Mouse (Mus musculus) thymus, adult 2 months (tissue): ENCODE results near the gene Mbtps1. TPM values are rescaled to one million over a fixed set of nuclear protein-coding genes. Genes with fewer than 3 reads are reported as not detected.

Source experiments
- DNase-seq: peaks from one replicate; pipeline ENCODE4 v3.0.0; 2021
- H3K27ac ChIP-seq: fragments of 200-500 bp; 2 replicates; pipeline ENCODE4 v1.5.1; 2012; ENCODE audit warnings: low read length, control low read depth; ENCODE audit not compliant: control insufficient read depth, insufficient read depth
- H3K27me3 ChIP-seq: fragments of 200-500 bp; 2 replicates; pipeline ENCODE4 v1.6.1; 2012; ENCODE audit warnings: mild to moderate bottlenecking, low read length, moderate library complexity, mixed read lengths; ENCODE audit not compliant: control insufficient read depth, insufficient read depth
- H3K36me3 ChIP-seq: fragments of 200-500 bp; 2 replicates; pipeline ENCODE4 v1.6.1; 2012; ENCODE audit warnings: mild to moderate bottlenecking, low read length, moderate library complexity; ENCODE audit not compliant: control insufficient read depth, insufficient read depth
- H3K4me1 ChIP-seq: fragments of 200-500 bp; replicated peaks from 2 replicates; pipeline ENCODE4 v1.6.1; 2012; ENCODE audit warnings: low read length; ENCODE audit not compliant: control insufficient read depth, insufficient read depth
- H3K4me3 ChIP-seq: fragments of 200-500 bp; 2 replicates; pipeline ENCODE4 v1.5.1; 2012; ENCODE audit warnings: mild to moderate bottlenecking, low read length, control low read depth, moderate library complexity; ENCODE audit not compliant: control insufficient read depth, insufficient read depth
- CTCF ChIP-seq: fragments of 200-500 bp; IDR thresholded peaks from 2 replicates; pipeline ENCODE4 v1.5.1; 2012; ENCODE audit warnings: mild to moderate bottlenecking, control low read depth, low read length, moderate library complexity, borderline replicate concordance; ENCODE audit not compliant: control insufficient read depth, poor library complexity, insufficient read depth; ENCODE audit errors: extremely low read depth
- POLR2A ChIP-seq: fragments of 200-500 bp; IDR thresholded peaks from 2 replicates; pipeline ENCODE4 v1.6.1; 2012; ENCODE audit warnings: mild to moderate bottlenecking, low read length, control low read depth, moderate library complexity; ENCODE audit not compliant: control insufficient read depth, poor library complexity, insufficient read depth; ENCODE audit errors: extremely low read depth
- WGBS: fragments of 180-500 bp; shearing (Covaris S2); methylation state at CpG from one replicate; pipeline ENCODE4 v1.1.7; 2018; 5-methylcytosine and 5-hydroxymethylcytosine counted together
- polyA plus RNA-seq: library from polyadenylated mRNA; depleted of rRNA; stranded (reverse); fragments of >200 nt; gene quantifications from 2 replicates; pipeline ENCODE4 v1.2.3, GENCODE M21; 2012

Gene Mbtps1
- polyA plus RNA-seq, 1 experiment = 166 TPM

DNA sequence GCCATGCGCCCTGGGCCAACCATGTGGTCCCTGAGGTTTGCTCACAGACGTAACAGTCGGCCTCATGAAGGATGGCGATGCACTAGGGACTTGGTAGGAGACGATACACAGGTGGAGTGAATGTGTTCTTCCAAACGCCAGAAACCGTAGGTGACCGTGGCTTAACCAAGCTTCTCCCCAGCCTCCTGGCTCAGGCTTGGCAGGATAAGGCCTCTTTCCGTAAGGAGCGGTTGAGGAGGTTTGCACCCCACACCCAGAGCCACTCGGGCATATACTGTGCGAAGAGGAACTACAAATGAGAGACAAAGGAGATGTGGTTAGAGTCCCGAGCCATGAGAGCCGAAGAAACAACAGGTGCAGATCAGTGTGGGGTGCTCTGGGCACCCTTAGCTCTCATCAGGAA lies 5.3 kb upstream of the Mbtps1 start:
- H3K4me3 ChIP-seq = no peak overlapping the region
- H3K27me3 ChIP-seq = no peaks in the 10 kb centered on the region
- H3K27ac ChIP-seq = peak overlapping the region; percentile 94
- peaks cover 87% of the 10 kb centered on the region for H3K4me1 ChIP-seq
- WGBS = 17% methylated on average over 14 of the region's 14 CpGs
- peaks cover 51% of the 10 kb centered on the region for H3K36me3 ChIP-seq
- DNase-seq = peak; percentile 56
- TF ChIP-seq CTCF (no peak), POLR2A (no peak; the same call in 1 of the 2 replicates)

DNA sequence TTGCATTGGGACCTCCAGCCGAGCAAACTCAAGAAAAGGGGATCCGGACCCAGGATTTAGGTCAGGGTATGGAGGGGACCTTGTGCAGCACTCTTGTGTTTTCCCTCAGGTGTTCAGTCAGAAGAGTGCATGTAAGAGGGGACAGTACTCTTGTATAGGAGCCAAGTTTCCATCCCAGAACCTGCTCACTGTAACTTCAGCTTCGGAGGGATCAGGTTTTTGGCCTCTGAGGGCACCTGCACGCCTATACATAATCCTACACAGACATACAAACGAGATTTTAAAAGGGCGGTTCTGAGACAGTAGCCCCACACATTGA lies 826 bp upstream of the Mbtps1 start:
- Histone ChIP-seq H3K36me3 (peaks cover 20% of the 10 kb centered on the region), H3K4me1 (peaks cover 59% of the 10 kb centered on the region), H3K4me3 (peak overlapping the region; percentile 27), H3K27me3 (no peaks in the 10 kb centered on the region), H3K27ac (peak overlapping the region; percentile 86)
- WGBS = 74% methylated on average over 6 of the region's 6 CpGs
- no peak for TF ChIP-seq CTCF
- no peak for TF ChIP-seq POLR2A
- DNase-seq = no peak

DNA sequence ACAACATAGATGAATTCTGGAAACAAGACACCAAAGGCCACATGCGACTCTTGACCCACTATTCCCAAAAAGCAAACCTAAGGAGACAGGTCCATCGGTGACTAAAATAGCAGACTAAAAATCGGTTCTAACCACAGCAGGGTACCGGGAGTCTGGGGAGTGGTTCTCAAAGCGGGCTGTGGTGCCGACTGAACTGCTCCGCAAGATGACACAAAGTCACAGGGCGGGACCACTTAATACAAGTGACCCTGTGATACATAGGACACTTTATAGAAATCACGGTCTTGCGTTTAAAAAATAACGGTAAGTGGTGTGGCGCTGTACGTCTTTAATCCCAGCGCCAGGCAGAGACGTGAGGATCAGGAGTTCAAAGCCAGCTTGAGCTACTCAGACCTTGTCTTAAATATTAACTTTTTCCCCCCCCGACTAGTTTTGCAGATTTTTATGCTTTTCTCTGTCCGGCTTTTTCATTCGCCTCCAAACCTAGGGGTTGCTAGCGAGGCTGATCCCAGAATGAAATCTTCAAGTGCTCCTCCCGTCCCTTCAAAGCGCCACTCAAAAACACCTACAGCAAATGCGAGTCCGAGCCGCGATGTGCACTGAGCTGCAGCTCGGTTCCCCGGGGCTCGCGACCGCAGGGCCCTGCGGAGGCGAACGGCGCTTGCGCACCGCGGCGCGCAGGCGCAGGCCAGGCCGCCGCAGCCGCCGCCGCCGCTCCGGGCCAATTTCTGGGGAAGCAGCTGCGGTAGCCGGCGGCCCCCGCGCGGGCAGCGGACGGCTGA lies 523 bp downstream of the Mbtps1 start:
- no peak for DNase-seq
- Histone ChIP-seq H3K4me1 (peaks cover 46% of the 10 kb centered on the region), H3K36me3 (peaks cover 12% of the 10 kb centered on the region), H3K4me3 (peak overlapping the region; percentile 58), H3K27me3 (no peaks in the 10 kb centered on the region), H3K27ac (peak overlapping the region; percentile 77)
- TF ChIP-seq CTCF (no peak), POLR2A (peak; percentile 69; the same call in 1 of the 2 replicates)
- under 1% methylated on average over 55 of the region's 55 CpGs for WGBS

DNA sequence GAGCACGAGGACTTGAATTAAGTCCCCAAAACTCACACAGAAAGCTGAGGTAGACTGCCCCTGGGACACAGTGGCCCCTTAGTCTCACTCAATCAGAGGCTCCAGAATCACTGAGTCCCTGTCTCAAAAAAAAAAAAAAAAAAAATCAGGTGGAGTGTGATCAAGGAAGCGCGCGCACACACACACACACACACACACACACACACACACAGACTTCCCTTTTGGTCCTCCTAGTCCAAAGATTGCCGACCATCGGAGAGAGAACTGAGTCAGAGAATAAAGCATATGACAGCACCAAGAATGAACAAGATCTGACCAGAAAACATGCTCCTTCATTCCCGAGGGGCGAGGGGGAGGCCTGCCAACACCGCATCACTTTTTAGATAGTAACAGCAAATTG lies 1.4 kb downstream of the Mbtps1 start:
- Histone ChIP-seq H3K4me3 (peak overlapping the region; percentile 30), H3K4me1 (peaks cover 42% of the 10 kb centered on the region), H3K27ac (no peak overlapping the region), H3K27me3 (no peaks in the 10 kb centered on the region), H3K36me3 (peaks cover 3% of the 10 kb centered on the region)
- no peak for DNase-seq
- 28% methylated on average over 9 of the region's 9 CpGs for WGBS
- TF ChIP-seq CTCF (no peak), POLR2A (no peak)

DNA sequence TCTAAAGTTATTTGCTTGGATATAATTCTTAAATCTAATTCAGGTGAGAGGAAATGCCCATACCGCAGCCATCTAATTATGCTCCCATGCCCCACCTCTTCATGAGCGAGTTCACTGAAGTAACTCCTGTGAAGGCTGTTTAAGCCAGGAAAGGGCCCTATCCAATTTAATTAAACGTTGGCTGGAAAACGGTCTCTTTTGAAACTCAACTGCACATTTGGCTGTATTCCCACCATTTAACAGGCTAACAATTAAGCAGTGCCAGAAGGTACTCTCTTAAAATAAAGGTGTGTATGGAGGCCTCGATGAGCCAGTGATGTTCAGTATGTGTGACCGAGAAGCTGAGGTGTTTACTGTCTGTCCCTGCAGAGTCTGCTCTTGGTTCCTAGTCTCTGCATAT lies 2.7 kb downstream of the Mbtps1 start:
- TF ChIP-seq CTCF (no peak), POLR2A (no peak)
- no peaks in the 10 kb centered on the region for H3K27me3 ChIP-seq
- WGBS = 85% methylated on average over 6 of the region's 6 CpGs
- H3K27ac ChIP-seq = no peak overlapping the region
- no peak for DNase-seq
- H3K4me3 ChIP-seq = no peak overlapping the region
- H3K4me1 ChIP-seq = peaks cover 42% of the 10 kb centered on the region
- no peaks in the 10 kb centered on the region for H3K36me3 ChIP-seq

DNA sequence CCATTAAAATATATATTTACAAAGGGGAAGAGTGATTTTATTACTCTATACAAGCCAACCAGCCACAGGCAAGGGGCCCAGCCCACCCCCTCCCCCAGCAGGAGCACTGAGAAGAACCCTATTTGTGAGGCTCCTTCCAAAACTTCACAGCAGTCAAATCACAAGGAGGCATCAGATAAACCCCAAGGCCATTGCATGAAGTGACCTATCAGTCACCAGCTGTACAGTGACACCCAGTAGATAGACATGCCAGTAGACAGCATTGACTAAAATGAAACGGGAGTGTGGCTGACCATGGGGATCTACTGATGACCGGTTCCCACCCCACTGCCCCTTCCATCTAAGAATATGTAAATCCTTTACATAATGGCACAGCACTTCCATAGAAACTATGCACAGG lies 5.6 kb downstream of the Mbtps1 start:
- Histone ChIP-seq H3K27ac (no peak overlapping the region), H3K4me3 (no peak overlapping the region), H3K27me3 (no peaks in the 10 kb centered on the region), H3K36me3 (no peaks in the 10 kb centered on the region), H3K4me1 (peaks cover 43% of the 10 kb centered on the region)
- 93% methylated on average over 2 of the region's 2 CpGs for WGBS
- no peak for TF ChIP-seq CTCF
- TF ChIP-seq POLR2A = no peak
- no peak for DNase-seq
